Comparison of ENCODE assay signal across 8 mouse cellular contexts in the genomic region with DNA sequence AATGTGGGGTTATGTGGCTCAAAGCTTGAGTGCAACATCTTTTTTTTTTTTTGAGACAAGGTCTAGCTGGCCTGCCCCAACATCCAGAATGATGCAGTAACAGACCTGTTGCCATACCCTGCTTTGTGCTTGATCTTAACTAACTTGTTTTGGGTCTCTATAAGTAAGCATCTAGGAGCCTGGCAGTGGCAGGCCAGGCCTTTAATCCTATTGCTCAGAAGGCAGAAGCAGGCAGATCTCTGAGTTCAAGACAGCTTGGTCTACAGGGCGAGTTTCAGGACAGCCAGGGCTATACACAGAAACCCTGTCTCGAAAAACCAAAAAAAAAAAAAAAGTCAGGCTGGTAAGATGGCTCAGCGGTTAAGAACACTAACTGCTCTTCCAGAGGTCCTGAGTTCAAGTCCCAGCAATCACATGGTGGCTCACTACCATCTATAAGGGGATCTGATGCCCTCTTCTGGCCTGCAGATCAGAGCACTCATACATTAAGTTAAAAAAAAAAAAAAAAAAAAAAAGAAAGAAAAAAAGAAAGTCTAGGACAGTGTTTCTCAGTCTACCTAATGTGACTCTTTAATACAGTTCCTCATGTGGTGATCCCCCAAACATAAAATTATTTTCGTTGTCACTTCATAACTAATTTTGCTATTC. TPM values are rescaled to one million over a fixed set of nuclear protein-coding genes. Genes with fewer than 3 reads are reported as not detected.
DNase-seq lines count a peak whose midpoint lies in the region; ATAC-seq lines count a peak whose summit lies in the region.

No protein-coding gene starts in this region.

- peaks cover 11% of the 10 kb centered on the region for H3K4me1 ChIP-seq in limb, embryonic 12.5 days (replicated peaks)
- peaks cover 14% of the 10 kb centered on the region for H3K4me1 ChIP-seq in stomach, embryonic 15.5 days

- 56% methylated on average over 4 of the region's 4 CpGs for WGBS in limb, embryonic 12.5 days
- 59% methylated on average over 4 of the region's 4 CpGs for WGBS in stomach, embryonic 15.5 days

- H3K9me3 ChIP-seq in limb, embryonic 12.5 days: no peaks in the 10 kb centered on the region
- H3K9me3 ChIP-seq in stomach, embryonic 15.5 days: no peaks in the 10 kb centered on the region

- peak; percentile 57 for DNase-seq in cerebellum, adult 11-12 months
- DNase-seq in cerebellum, postnatal 36 days: no peak
- DNase-seq in thymus, postnatal 14 days: peak; percentile 31
- DNase-seq in thymus, postnatal 25 days: no peak
- DNase-seq in frontal cortex, adult 2 months (ENCODE audit: extremely low spot score in 1 of 2, low spot score in 1 of 2): no peak
- no peak for DNase-seq in adrenal gland, adult 8-10 months

- H3K4me3 ChIP-seq in limb, embryonic 12.5 days (replicated peaks): peak overlapping the region; percentile 63
- H3K4me3 ChIP-seq in stomach, embryonic 15.5 days (replicated peaks): peak overlapping the region; percentile 80

- H3K27me3 ChIP-seq in limb, embryonic 12.5 days: no peaks in the 10 kb centered on the region
- H3K27me3 ChIP-seq in stomach, embryonic 15.5 days (replicated peaks): no peaks in the 10 kb centered on the region

- peaks cover 6% of the 10 kb centered on the region; the same call in 1 of the 2 replicates for H3K36me3 ChIP-seq in limb, embryonic 12.5 days
- no peaks in the 10 kb centered on the region for H3K36me3 ChIP-seq in stomach, embryonic 15.5 days

- H3K4me2 ChIP-seq in limb, embryonic 12.5 days: peak overlapping the region; percentile 78
- H3K4me2 ChIP-seq in stomach, embryonic 15.5 days: peak overlapping the region; percentile 54

- ATAC-seq in limb, embryonic 12.5 days (ENCODE audit: insufficient number of reproducible peaks, insufficient read depth, low FRiP score, low TSS enrichment, low read depth): no peak
- ATAC-seq in stomach, embryonic 15.5 days (ENCODE audit: insufficient read depth, low FRiP score, low read depth): no peak

- H3K9ac ChIP-seq in limb, embryonic 12.5 days (replicated peaks): peak overlapping the region; percentile 80; the same call in 1 of the 2 replicates
- H3K9ac ChIP-seq in stomach, embryonic 15.5 days: peak overlapping the region; percentile 29; the same call in 1 of the 2 replicates

- peak overlapping the region; percentile 98 for H3K27ac ChIP-seq in limb, embryonic 12.5 days
- H3K27ac ChIP-seq in stomach, embryonic 15.5 days: peak overlapping the region; percentile 99

RNA-seq across cellular contexts. Expression of a gene that starts 0.7 kb away (rescaled TPM):
- polyA plus RNA-seq in limb, embryonic 12.5 days (2016; fragmentation: Nextera tagmentation; extraction: Ambion mirVana): 98.8 and 104 TPM in 2 replicates
- polyA plus RNA-seq in stomach, embryonic 15.5 days (2015; fragmentation: Nextera tagmentation; extraction: Ambion mirVana): 77.7 and 82.3 TPM in 2 replicates
- polyA plus RNA-seq in frontal cortex, adult 2 months (2012; rRNA removed): 114 and 122 TPM in 2 replicates
- total RNA-seq in adrenal gland, adult 8-10 months (2022): 100 to 1,000 TPM; 162 to 282 (median 233) TPM

RNA-seq across cellular contexts. Expression of a gene that starts 37.7 kb away (rescaled TPM):
- 34.7 and 36.0 TPM in 2 replicates for polyA plus RNA-seq in limb, embryonic 12.5 days (2016; fragmentation: Nextera tagmentation; extraction: Ambion mirVana)
- polyA plus RNA-seq in stomach, embryonic 15.5 days (2015; fragmentation: Nextera tagmentation; extraction: Ambion mirVana): 21.0 and 23.4 TPM in 2 replicates
- 32.0 and 32.3 TPM in 2 replicates for polyA plus RNA-seq in frontal cortex, adult 2 months (2012; rRNA removed)
- 10 to 100 TPM; 21.6 to 23.8 (median 22.0) TPM for total RNA-seq in adrenal gland, adult 8-10 months (2022)

RNA-seq across cellular contexts. Expression of a gene that starts 37.7 kb away (rescaled TPM):
- polyA plus RNA-seq in limb, embryonic 12.5 days (2016; fragmentation: Nextera tagmentation; extraction: Ambion mirVana): 59.7 and 68.5 TPM in 2 replicates
- polyA plus RNA-seq in stomach, embryonic 15.5 days (2015; fragmentation: Nextera tagmentation; extraction: Ambion mirVana): 77.5 and 81.0 TPM in 2 replicates
- polyA plus RNA-seq in frontal cortex, adult 2 months (2012; rRNA removed): 933 and 972 TPM in 2 replicates
- 100 to 1,000 TPM; 135 to 205 (median 166) TPM for total RNA-seq in adrenal gland, adult 8-10 months (2022)

Comparison
In these comparisons a context has a peak if more than half of its experiments do, and no peak if none do; other contexts are left out.
1. DNase-seq: peak in cerebellum, adult 11-12 months (single experiment) and thymus, postnatal 14 days (single experiment); none in cerebellum, postnatal 36 days (0 of 2), thymus, postnatal 25 days (single experiment), frontal cortex, adult 2 months (0 of 2) and adrenal gland, adult 8-10 months (single experiment).
2. RNA of a gene that starts 37.7 kb away (polyA plus RNA-seq): 933 to 972 TPM in frontal cortex, adult 2 months; 77.5 to 81.0 TPM in stomach, embryonic 15.5 days and 59.7 to 68.5 TPM in limb, embryonic 12.5 days; every median in the first group is over 10 times any median in the second.